Mouse (Mus musculus) midbrain, embryonic 15.5 days (tissue): ENCODE measurements around the gene Orc2. TPM values are rescaled to one million over a fixed set of nuclear protein-coding genes. Genes with fewer than 3 reads are reported as not detected.

Source experiments
- ATAC-seq: fragments of 200-750 bp; cut with Nextera tagmentation; replicated peaks from 2 replicates; pipeline ENCODE4 v1.8.0; 2017; ENCODE audit warnings: moderate TSS enrichment
- H3K27ac ChIP-seq: fragments of 300-500 bp; sonication (generic); 2 replicates; pipeline ENCODE4 v1.5.1; 2015; ENCODE audit warnings: mild to moderate bottlenecking, inconsistent platforms
- H3K27me3 ChIP-seq: fragments of 300-500 bp; sonication (generic); replicated peaks from 2 replicates; pipeline ENCODE4 v1.6.1; 2015; ENCODE audit warnings: inconsistent platforms
- H3K36me3 ChIP-seq: fragments of 300-500 bp; sonication (generic); replicated peaks from 2 replicates; pipeline ENCODE4 v1.6.1; 2015; ENCODE audit warnings: inconsistent platforms
- H3K4me1 ChIP-seq: fragments of 300-500 bp; sonication (generic); 2 replicates; pipeline ENCODE4 v1.6.1; 2015; ENCODE audit warnings: inconsistent platforms
- H3K4me2 ChIP-seq: fragments of 300-500 bp; sonication (generic); 2 replicates; pipeline ENCODE4 v1.6.1; 2015; ENCODE audit warnings: inconsistent platforms, mild to moderate bottlenecking, moderate library complexity
- H3K4me3 ChIP-seq: fragments of 300-500 bp; sonication (generic); 2 replicates; pipeline ENCODE4 v1.5.1; 2015; ENCODE audit warnings: mild to moderate bottlenecking, inconsistent platforms
- H3K9ac ChIP-seq: fragments of 300-500 bp; sonication (generic); 2 replicates; pipeline ENCODE4 v1.6.1; 2015; ENCODE audit warnings: mild to moderate bottlenecking, inconsistent platforms
- H3K9me3 ChIP-seq: fragments of 300-500 bp; sonication (generic); 2 replicates; pipeline ENCODE4 v1.6.1; 2016; ENCODE audit warnings: inconsistent platforms
- WGBS: fragments of 180-500 bp; shearing (Covaris S2); methylation state at CpG from one replicate; pipeline ENCODE4 v1.1.7; 2015; ENCODE audit warnings: mixed read lengths; 5-methylcytosine and 5-hydroxymethylcytosine counted together
- polyA plus RNA-seq: library from polyadenylated mRNA; unstranded; fragments of >200 nt; fragmentation: Nextera tagmentation; extraction: Ambion mirVana; gene quantifications from 2 replicates; pipeline ENCODE4 v1.2.1, GENCODE M21; 2015

Gene Orc2
- 21.3 and 22.1 TPM in 2 replicates for polyA plus RNA-seq

GRCm38 (mm10) chr1:58504577-58505254 is at the start of gene Orc2:
Gene Orc2, minus strand, starts transcription at chr1:58505109.
- ATAC-seq: peak; percentile 100
- under 1% methylated on average over 64 of the region's 64 CpGs for WGBS
- Histone ChIP-seq H3K36me3 (peaks cover 7% of the 10 kb centered on the region; the same call in 1 of the 2 replicates), H3K4me3 (peak within 1 kb of the TSS; percentile 84), H3K27me3 (no peaks in the 10 kb centered on the region), H3K4me1 (peaks cover 21% of the 10 kb centered on the region), H3K9me3 (peaks cover 6% of the 10 kb centered on the region; the same call in 1 of the 2 replicates), H3K4me2 (peak within 1 kb of the TSS; percentile 67), H3K27ac (peak within 1 kb of the TSS; percentile 80), H3K9ac (peak within 1 kb of the TSS; percentile 76)

- Histone ChIP-seq H3K4me2 (no peak overlapping the region), H3K4me1 (no peaks in the 10 kb centered on the region), H3K4me3 (no peak overlapping the region), H3K36me3 (peaks cover 35% of the 10 kb centered on the region), H3K9ac (no peak overlapping the region), H3K9me3 (no peaks in the 10 kb centered on the region), H3K27ac (no peak overlapping the region), H3K27me3 (no peaks in the 10 kb centered on the region)
- 81% methylated on average over 1 of the region's 1 CpGs for WGBS
- ATAC-seq: no peak
Observed at GRCm38 (mm10) chr1:58541386-58541785, 36.5 kb upstream of the Orc2 start.

GRCm38 (mm10) chr1:58507249-58507648 is 2.3 kb upstream of the Orc2 start:
- H3K9ac ChIP-seq: no peak overlapping the region
- no peaks in the 10 kb centered on the region for H3K27me3 ChIP-seq
- H3K4me1 ChIP-seq: peaks cover 21% of the 10 kb centered on the region
- H3K4me3 ChIP-seq: no peak overlapping the region
- peaks cover 6% of the 10 kb centered on the region; the same call in 1 of the 2 replicates for H3K9me3 ChIP-seq
- ATAC-seq: no peak
- no peak overlapping the region for H3K4me2 ChIP-seq
- no peaks in the 10 kb centered on the region for H3K36me3 ChIP-seq
- WGBS: 95% methylated on average over 3 of the region's 3 CpGs
- H3K27ac ChIP-seq: no peak overlapping the region

DNA sequence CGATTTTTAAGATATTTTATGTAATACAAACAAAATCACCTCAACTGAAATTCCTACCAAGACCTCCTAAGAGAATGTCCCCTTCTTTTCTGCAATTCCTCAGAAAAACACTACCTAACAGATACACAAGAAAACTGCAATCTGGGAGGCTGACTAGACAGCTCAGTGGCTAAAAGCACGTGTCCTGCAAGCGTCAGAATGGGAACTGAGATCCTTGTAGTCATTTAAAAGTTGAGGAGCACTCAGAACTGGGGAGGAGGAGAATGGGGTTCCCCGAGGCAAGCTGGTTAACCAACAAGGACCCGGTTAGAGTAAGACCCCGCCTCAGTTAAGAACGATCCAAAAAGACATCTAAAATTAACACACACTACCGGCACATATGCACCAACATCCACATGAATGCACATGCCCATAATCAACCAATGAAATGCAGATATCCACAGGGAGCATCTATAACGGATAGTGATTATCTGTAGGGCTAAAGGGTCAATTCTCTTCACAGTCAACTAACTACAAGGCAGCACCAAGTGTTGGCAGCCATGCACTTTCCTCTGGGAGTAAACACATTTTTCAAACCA is 1.0 kb downstream of the Orc2 start:
- Histone ChIP-seq H3K4me2 (peak overlapping the region; percentile 67), H3K27me3 (no peaks in the 10 kb centered on the region), H3K4me1 (peaks cover 21% of the 10 kb centered on the region), H3K9me3 (peaks cover 6% of the 10 kb centered on the region; the same call in 1 of the 2 replicates), H3K9ac (peak overlapping the region; percentile 76), H3K36me3 (peaks cover 7% of the 10 kb centered on the region; the same call in 1 of the 2 replicates), H3K27ac (no peak overlapping the region), H3K4me3 (peak overlapping the region; percentile 84)
- 32% methylated on average over 9 of the region's 9 CpGs for WGBS
- peak; percentile 1; the same call in 1 of the 2 replicates for ATAC-seq

DNA sequence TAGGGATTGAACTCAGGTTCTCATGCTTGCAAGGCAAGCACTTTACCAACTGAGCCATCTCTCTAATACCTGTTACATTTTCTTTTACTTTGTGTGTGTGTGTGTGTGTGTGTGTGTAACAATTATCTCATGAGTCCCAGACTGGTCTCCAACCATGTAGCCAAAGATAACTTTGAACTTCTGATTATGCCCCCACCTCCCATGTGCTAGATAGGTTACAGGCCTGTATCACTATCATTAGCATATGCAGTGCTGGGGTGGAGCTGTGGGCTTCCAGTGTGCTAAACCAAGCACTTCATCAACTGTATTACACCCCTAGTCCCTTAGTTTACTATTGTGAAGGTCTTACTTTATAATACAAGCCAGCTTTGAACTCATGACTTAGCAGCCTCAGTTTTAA is 1.8 kb downstream of the Orc2 start:
- H3K27ac ChIP-seq: no peak overlapping the region
- no peak overlapping the region for H3K9ac ChIP-seq
- no peaks in the 10 kb centered on the region for H3K27me3 ChIP-seq
- peak overlapping the region; percentile 84; the same call in 1 of the 2 replicates for H3K4me3 ChIP-seq
- no peak for ATAC-seq
- peaks cover 9% of the 10 kb centered on the region for H3K36me3 ChIP-seq
- H3K4me1 ChIP-seq: peaks cover 21% of the 10 kb centered on the region
- H3K9me3 ChIP-seq: peaks cover 6% of the 10 kb centered on the region; the same call in 1 of the 2 replicates
- H3K4me2 ChIP-seq: peak overlapping the region; percentile 67

GRCm38 (mm10) chr1:58498758-58499157 is 6.2 kb downstream of the Orc2 start:
- Histone ChIP-seq H3K27ac (no peak overlapping the region), H3K36me3 (peaks cover 36% of the 10 kb centered on the region), H3K9ac (no peak overlapping the region), H3K9me3 (no peaks in the 10 kb centered on the region), H3K4me2 (no peak overlapping the region), H3K4me3 (no peak overlapping the region), H3K4me1 (peaks cover 10% of the 10 kb centered on the region), H3K27me3 (no peaks in the 10 kb centered on the region)
- WGBS: 98% methylated on average over 1 of the region's 1 CpGs
- ATAC-seq: no peak

- Histone ChIP-seq H3K4me2 (no peak overlapping the region), H3K36me3 (peaks cover 42% of the 10 kb centered on the region), H3K4me3 (no peak overlapping the region), H3K27me3 (no peaks in the 10 kb centered on the region), H3K9ac (no peak overlapping the region), H3K27ac (no peak overlapping the region), H3K4me1 (no peaks in the 10 kb centered on the region), H3K9me3 (no peaks in the 10 kb centered on the region)
- WGBS: 95% methylated on average over 4 of the region's 4 CpGs
- ATAC-seq: no peak
Observed at GRCm38 (mm10) chr1:58497678-58498077, 7.2 kb downstream of the Orc2 start.

DNA sequence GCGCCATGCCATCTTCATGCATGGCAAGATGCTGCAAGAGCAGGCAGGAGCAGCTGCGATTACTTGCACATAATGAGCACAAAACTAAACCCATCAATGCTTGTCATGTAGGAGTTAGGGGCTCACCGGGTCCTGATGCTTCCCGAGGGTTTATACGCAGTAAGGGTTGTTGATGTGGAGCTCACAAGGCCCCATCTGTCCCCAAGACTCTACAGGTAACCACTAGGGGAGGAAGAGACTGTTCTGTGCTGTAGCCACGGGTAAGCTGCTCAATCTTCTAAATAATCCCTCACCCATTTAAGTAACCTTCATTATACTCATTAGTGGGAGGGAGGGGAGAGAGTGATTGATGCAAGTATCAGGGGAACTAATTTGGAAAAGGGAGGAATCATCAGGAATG is 9.3 kb downstream of the Orc2 start:
- Histone ChIP-seq H3K4me2 (no peak overlapping the region), H3K9me3 (no peaks in the 10 kb centered on the region), H3K9ac (no peak overlapping the region), H3K27me3 (no peaks in the 10 kb centered on the region), H3K27ac (no peak overlapping the region), H3K36me3 (peaks cover 57% of the 10 kb centered on the region), H3K4me1 (no peaks in the 10 kb centered on the region), H3K4me3 (no peak overlapping the region)
- 93% methylated on average over 6 of the region's 6 CpGs for WGBS
- no peak for ATAC-seq

DNA sequence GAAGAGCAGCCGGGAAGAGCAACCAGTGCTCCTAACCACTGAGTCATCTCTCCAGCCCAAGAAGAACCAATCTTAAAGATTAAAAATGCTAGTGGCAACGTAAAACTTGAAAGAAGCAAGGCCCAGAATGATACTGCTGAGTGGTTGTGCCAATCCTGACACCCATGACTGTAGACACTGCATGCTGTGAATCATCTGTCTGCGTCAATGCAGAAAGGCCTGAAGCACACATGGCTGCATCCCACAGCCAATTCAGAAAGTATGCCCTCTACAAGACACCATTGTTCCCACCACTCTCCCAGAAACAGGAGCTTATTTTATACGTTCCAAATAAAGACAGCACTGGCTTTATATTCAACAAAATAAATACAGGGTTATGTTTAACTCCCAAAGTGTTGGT is 22.3 kb downstream of the Orc2 start:
- Histone ChIP-seq H3K4me3 (no peak overlapping the region), H3K4me2 (no peak overlapping the region), H3K27ac (no peak overlapping the region), H3K9me3 (no peaks in the 10 kb centered on the region), H3K4me1 (no peaks in the 10 kb centered on the region), H3K9ac (no peak overlapping the region), H3K27me3 (no peaks in the 10 kb centered on the region), H3K36me3 (peaks cover 48% of the 10 kb centered on the region)
- 95% methylated on average over 4 of the region's 4 CpGs for WGBS
- ATAC-seq: no peak

GRCm38 (mm10) chr1:58475662-58476061 is 29.2 kb downstream of the Orc2 start:
- H3K4me1 ChIP-seq: no peaks in the 10 kb centered on the region
- H3K4me3 ChIP-seq: no peak overlapping the region
- 97% methylated on average over 8 of the region's 8 CpGs for WGBS
- no peak overlapping the region for H3K27ac ChIP-seq
- no peak overlapping the region for H3K9ac ChIP-seq
- peaks cover 57% of the 10 kb centered on the region for H3K36me3 ChIP-seq
- ATAC-seq: no peak
- no peaks in the 10 kb centered on the region for H3K9me3 ChIP-seq
- no peak overlapping the region for H3K4me2 ChIP-seq
- no peaks in the 10 kb centered on the region for H3K27me3 ChIP-seq

DNA sequence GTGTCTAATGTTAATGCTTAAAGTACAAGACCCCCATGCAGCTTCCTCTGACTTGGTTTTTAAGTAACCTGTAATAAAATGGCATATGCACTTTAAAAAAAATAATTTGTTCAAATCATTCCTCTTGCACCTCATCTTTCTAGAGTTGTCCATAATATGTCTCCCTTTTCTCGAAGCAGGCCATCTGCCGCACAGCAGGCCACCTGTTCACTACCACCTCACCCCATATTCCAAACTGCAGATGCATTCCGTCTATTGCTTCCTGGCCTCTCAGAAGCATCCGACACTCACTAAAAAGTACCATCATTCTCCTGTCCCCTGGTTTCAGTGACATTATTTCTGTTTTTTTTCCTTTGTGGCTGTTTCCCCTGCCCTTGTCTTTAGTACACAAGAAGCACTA is 39.3 kb downstream of the Orc2 start:
- no peaks in the 10 kb centered on the region for H3K9me3 ChIP-seq
- H3K9ac ChIP-seq: no peak overlapping the region
- no peak overlapping the region for H3K4me2 ChIP-seq
- ATAC-seq: no peak
- WGBS: 93% methylated on average over 4 of the region's 4 CpGs
- no peak overlapping the region for H3K27ac ChIP-seq
- H3K4me1 ChIP-seq: no peaks in the 10 kb centered on the region
- H3K36me3 ChIP-seq: peaks cover 50% of the 10 kb centered on the region
- no peak overlapping the region for H3K4me3 ChIP-seq
- H3K27me3 ChIP-seq: no peaks in the 10 kb centered on the region

DNA sequence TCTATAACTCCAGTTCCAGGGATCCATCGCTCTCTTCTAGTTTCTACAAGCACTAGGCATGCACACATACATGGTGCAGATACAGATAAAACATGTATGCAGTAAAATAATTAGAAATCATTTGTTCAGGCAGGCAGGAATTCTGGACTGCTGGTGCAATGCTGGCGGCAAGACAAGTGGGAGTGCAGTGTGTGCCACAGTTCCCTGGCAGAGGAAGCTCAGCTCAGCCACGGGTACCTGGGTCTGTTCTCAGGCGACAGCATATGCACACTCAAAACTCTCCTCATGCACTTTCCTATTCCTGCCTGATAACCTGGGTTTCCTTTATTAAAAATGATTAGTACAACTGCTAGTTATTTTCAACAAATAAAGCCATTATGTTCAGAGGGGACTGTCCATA is 39.9 kb downstream of the Orc2 start:
- Histone ChIP-seq H3K9ac (no peak overlapping the region), H3K27me3 (no peaks in the 10 kb centered on the region), H3K4me1 (no peaks in the 10 kb centered on the region), H3K36me3 (peaks cover 51% of the 10 kb centered on the region), H3K4me2 (no peak overlapping the region), H3K27ac (no peak overlapping the region), H3K9me3 (no peaks in the 10 kb centered on the region), H3K4me3 (no peak overlapping the region)
- no peak for ATAC-seq
- 91% methylated on average over 4 of the region's 4 CpGs for WGBS

DNA sequence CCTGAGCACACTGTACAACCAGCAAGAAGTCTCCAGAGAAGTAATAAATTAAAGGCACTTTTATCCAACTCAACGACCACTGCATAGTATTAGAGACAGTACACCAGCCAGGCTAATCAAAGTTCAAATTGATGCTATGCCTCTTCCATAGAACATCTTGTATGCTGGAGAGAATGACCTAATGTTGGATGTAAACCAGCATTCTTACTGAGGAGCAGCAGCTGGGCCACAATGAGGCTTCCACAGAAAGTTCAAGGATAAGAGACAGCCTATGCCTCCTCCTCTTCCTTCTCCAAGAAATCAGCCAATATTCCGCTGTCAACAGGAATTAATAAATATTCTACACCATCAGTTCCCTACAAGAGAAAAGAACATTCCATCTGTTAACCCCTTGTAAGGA is 41.0 kb downstream of the Orc2 start:
- Histone ChIP-seq H3K36me3 (peaks cover 48% of the 10 kb centered on the region), H3K27ac (no peak overlapping the region), H3K4me3 (no peak overlapping the region), H3K4me1 (no peaks in the 10 kb centered on the region), H3K27me3 (no peaks in the 10 kb centered on the region), H3K4me2 (no peak overlapping the region), H3K9ac (no peak overlapping the region), H3K9me3 (no peaks in the 10 kb centered on the region)
- WGBS: 92% methylated on average over 2 of the region's 2 CpGs
- ATAC-seq: no peak
